Mouse (Mus musculus) B cell, adult (primary cell): Measurements from ENCODE around the gene Gm3404. TPM values are rescaled to one million over a fixed set of nuclear protein-coding genes. Genes with fewer than 3 reads are reported as not detected.

ENCODE experiments used
- total RNA-seq: library from RNA; stranded (reverse); gene quantifications from 4 replicates; pipeline ENCODE4 v1.2.4, GENCODE M21; 2023; ENCODE audit not compliant: inconsistent age

Gm3404 gene
- not detected in 4 replicates for total RNA-seq

GRCm38 (mm10) chr5:146525501-146525900 lies at the start of gene Gm3404:
Gm3404 (plus strand) TSS chr5:146525801.

DNA sequence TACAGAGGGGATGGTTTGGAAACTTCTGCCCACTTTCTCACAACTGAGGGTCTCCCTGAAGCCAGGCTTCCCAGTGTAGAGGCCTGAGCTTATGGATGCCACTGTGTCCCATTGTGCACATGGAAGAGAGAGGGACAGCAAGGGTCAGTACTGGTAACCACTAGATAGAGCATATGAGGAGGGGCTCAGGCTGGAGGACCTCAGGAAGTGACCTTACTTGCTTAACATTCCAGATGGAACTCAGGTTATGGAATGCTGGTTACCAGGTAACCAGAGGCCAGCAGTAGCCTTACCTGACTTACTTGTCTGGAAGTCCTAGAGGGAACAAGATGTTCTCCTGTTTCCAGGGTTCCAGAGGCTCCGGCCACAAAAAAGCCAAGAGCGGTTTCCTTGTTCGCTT lies 43.9 kb upstream of the Gm3404 start, which contains the start of gene Gm6408:
TSS of gene Gm6408 (plus strand) at position 301 of the 400 bp plus-strand sequence.

GRCm38 (mm10) chr5:146491063-146491462 lies 34.5 kb upstream of the Gm3404 start, which contains the start of gene Gm6370:
Gm6370 (plus strand) TSS chr5:146491363.

GRCm38 (mm10) chr5:146502099-146502498 lies 23.5 kb upstream of the Gm3404 start, which contains the start of gene 4930449I24Rik:
4930449I24Rik (plus strand) TSS chr5:146502399.

GRCm38 (mm10) chr5:146513823-146514222 lies 11.8 kb upstream of the Gm3404 start, which contains the start of gene Gm3402:
Gm3402 (plus strand) TSS chr5:146514123.

GRCm38 (mm10) chr5:146537347-146537746 lies 11.7 kb downstream of the Gm3404 start, which contains the start of gene Gm3409:
Gm3409 (plus strand) TSS chr5:146537647.

GRCm38 (mm10) chr5:146555836-146556235 lies 30.2 kb downstream of the Gm3404 start, which contains the start of gene Gm3415:
Gm3415 (plus strand) TSS chr5:146556136.

Other genes starting within 250 kb of the Gm3404 start
- not detected in 4 replicates for gene Wasf3, start 140.8 kb upstream of the Gm3404 start, total RNA-seq
- not detected in 4 replicates for gene Gm6408, start 43.8 kb upstream of the Gm3404 start, total RNA-seq
- gene Gm6370, start 34.4 kb upstream of the Gm3404 start, total RNA-seq = not detected in 4 replicates
- gene 4930449I24Rik, start 23.4 kb upstream of the Gm3404 start, total RNA-seq = not detected in 4 replicates
- gene Gm3402, start 11.7 kb upstream of the Gm3404 start, total RNA-seq = not detected in 4 replicates
- gene Gm3409, start 11.8 kb downstream of the Gm3404 start, total RNA-seq = not detected in 4 replicates
- not detected in 4 replicates for gene Gm3415, start 30.3 kb downstream of the Gm3404 start, total RNA-seq
- gene Gpr12, start 59.4 kb downstream of the Gm3404 start, total RNA-seq = not detected in 4 replicates